Mouse (Mus musculus) thymus, postnatal 4 days (tissue): ENCODE results near the gene Abcc5.
A peak's percentile ranks its signal among the peaks of the same experiment; 100 is the strongest.
"Not testable (repeated sequence)": the region's sequence is repeated elsewhere in the genome, so short reads cannot be mapped to it uniquely, and the experiment has no call there.

ENCODE experiments used
- DNase-seq: peaks from one replicate; pipeline ENCODE4 v3.0.0; 2021

Gene Abcc5

GRCm38 (mm10) chr16:20422938-20423730 is 3.1 kb downstream of the Abcc5 start:
- DNase-seq: no peak

- no peak for DNase-seq
These were observed 8.1 kb downstream of the Abcc5 start for GRCm38 (mm10) chr16:20418054-20418453.

- no peak for DNase-seq
These were observed 9.9 kb downstream of the Abcc5 start for GRCm38 (mm10) chr16:20416262-20416661.

- no peak for DNase-seq
These were observed 10.4 kb downstream of the Abcc5 start for GRCm38 (mm10) chr16:20415804-20416203.

GRCm38 (mm10) chr16:20415211-20415610 is 11.0 kb downstream of the Abcc5 start:
- DNase-seq: no peak

GRCm38 (mm10) chr16:20413870-20414331 is 12.3 kb downstream of the Abcc5 start:
- DNase-seq: no peak

GRCm38 (mm10) chr16:20411958-20412570 is 14.1 kb downstream of the Abcc5 start:
- DNase-seq: no peak

GRCm38 (mm10) chr16:20405335-20405734 is 20.9 kb downstream of the Abcc5 start:
- no peak for DNase-seq

GRCm38 (mm10) chr16:20403327-20403726 is 22.9 kb downstream of the Abcc5 start:
- no peak for DNase-seq

GRCm38 (mm10) chr16:20401592-20401991 is 24.6 kb downstream of the Abcc5 start:
- no peak for DNase-seq

GRCm38 (mm10) chr16:20400707-20401591 is 25.2 kb downstream of the Abcc5 start:
- DNase-seq: no peak

- no peak for DNase-seq
These were observed 29.3 kb downstream of the Abcc5 start for GRCm38 (mm10) chr16:20396851-20397250.

GRCm38 (mm10) chr16:20395216-20395907 is 30.8 kb downstream of the Abcc5 start:
- peak; percentile 63 for DNase-seq

- DNase-seq: no peak
These were observed 34.4 kb downstream of the Abcc5 start for GRCm38 (mm10) chr16:20391753-20392152.

GRCm38 (mm10) chr16:20390233-20390632 is 36.0 kb downstream of the Abcc5 start:
- DNase-seq: no peak

GRCm38 (mm10) chr16:20381031-20381430 is 45.2 kb downstream of the Abcc5 start:
- no peak for DNase-seq

GRCm38 (mm10) chr16:20375341-20375740 is 50.9 kb downstream of the Abcc5 start:
- DNase-seq: no peak

GRCm38 (mm10) chr16:20371731-20372130 is 54.5 kb downstream of the Abcc5 start:
- no peak for DNase-seq

- no peak for DNase-seq
These were observed 58.0 kb downstream of the Abcc5 start for GRCm38 (mm10) chr16:20368221-20368620.

GRCm38 (mm10) chr16:20362121-20362520 is 64.1 kb downstream of the Abcc5 start:
- no peak for DNase-seq

GRCm38 (mm10) chr16:20361496-20361895 is 64.7 kb downstream of the Abcc5 start:
- not testable (repeated sequence) for DNase-seq

- DNase-seq: no peak
These were observed 66.4 kb downstream of the Abcc5 start for GRCm38 (mm10) chr16:20359643-20360295.
